Mouse (Mus musculus) embryonic fibroblast, embryonic 13.5 days (primary cell): ENCODE measurements around the gene B9d2. TPM values are rescaled to one million over a fixed set of nuclear protein-coding genes. Genes with fewer than 3 reads are reported as not detected.

Source experiments
- H3K27ac ChIP-seq: 2 replicates; pipeline ENCODE4 v1.5.1; 2012; ENCODE audit warnings: low read length, control low read depth, inconsistent platforms; ENCODE audit not compliant: insufficient read depth
- H3K4me1 ChIP-seq: 2 replicates; pipeline ENCODE4 v1.6.1; 2011; ENCODE audit warnings: low read length; ENCODE audit not compliant: control insufficient read depth, insufficient read depth
- H3K4me3 ChIP-seq: 2 replicates; pipeline ENCODE4 v1.5.1; 2011; ENCODE audit warnings: mild to moderate bottlenecking, control low read depth, low read length; ENCODE audit not compliant: insufficient read depth
- CTCF ChIP-seq: IDR thresholded peaks from 2 replicates; pipeline ENCODE4 v1.5.1; 2011; ENCODE audit warnings: mild to moderate bottlenecking, control low read depth, low read length, moderate library complexity, borderline replicate concordance; ENCODE audit not compliant: insufficient read depth
- POLR2A ChIP-seq: IDR thresholded peaks from 2 replicates; pipeline ENCODE4 v1.6.1; 2011; ENCODE audit warnings: low read depth, mild to moderate bottlenecking, control low read depth, low read length, moderate library complexity
- polyA plus RNA-seq: library from polyadenylated mRNA; stranded (reverse); fragments of >200 nt; gene quantifications from 2 replicates; pipeline ENCODE4 v1.2.4, GENCODE M21; 2011; ENCODE audit warnings: low read depth; ENCODE audit not compliant: missing spikeins, insufficient read length

Gene B9d2
- polyA plus RNA-seq, 1 experiment = 13.1 TPM

DNA sequence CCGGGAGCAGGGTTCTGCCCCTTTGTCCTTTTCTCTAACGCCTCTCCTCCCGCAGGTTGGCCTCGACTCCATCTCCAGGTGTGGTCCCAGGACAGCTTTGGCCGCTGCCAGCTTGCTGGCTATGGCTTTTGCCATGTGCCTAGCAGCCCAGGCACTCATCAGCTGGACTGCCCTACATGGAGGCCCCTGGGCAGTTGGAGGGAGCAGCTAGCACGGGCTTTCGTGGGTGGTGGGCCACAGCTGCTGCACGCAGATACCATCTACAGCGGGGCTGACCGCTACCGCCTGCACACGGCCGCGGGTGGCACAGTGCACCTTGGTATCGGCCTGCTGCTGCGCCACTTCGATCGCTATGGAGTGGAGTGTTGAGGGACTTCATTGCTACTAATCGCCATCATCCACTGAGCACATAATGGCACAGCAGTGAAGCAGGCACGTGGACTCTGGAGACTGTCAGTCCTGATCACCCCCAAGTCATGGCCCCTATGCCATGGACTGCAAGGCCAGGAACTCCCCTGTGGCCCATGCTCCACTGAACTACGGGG is 5.4 kb downstream of the B9d2 start:
- TF ChIP-seq POLR2A (no peak), CTCF (no peak)
- no peaks in the 10 kb centered on the region for H3K4me1 ChIP-seq
- 0 out of 2 replicates have a peak overlapping the region, but pooled peaks have one; percentile 0 for H3K4me3 ChIP-seq
- H3K27ac ChIP-seq = no peak overlapping the region

DNA sequence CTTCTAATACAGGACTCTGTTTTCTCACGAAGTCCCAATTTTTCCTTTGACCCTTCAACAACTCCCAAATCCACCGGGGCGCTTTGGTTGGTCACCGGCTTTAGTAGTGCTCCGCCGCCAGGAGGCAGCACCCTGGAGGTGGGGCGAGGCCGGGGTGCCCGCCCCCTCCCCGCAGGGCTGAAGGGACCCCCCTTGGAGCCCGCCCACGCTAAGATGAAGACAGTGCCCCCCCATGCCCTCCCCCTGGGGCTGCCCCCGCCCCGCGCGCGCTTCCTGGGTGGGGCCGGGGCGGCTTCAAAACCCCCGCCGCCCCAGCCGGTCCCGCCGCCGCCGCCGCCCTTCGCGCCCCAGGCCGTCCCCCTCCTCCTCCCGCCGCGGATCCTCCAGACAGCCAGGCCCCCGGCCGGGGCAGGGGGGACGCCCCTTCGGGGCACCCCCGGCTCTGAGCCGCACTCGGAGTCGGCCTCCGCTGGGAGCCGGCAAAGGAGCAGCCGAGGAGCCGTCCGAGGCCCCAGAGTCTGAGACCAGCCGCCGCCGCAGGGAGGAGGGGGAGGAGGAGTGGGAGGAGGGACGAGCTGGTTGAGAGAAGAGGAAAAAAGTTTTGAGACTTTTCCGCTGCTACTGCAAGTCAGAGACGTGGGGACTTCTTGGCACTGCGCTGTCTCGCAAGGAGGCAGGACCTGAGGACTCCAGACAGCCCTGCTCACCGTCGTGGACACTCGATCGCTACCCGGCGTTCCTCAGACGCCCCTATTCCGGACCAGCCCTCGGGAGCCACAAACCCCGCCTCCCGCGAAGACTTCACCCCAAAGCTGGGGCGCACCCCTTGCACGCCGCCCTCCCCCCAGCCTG is 6.3 kb downstream of the B9d2 start, which contains the start of gene Tgfb1:
Tgfb1 (plus strand) TSS at position 323 of the 852 bp plus-strand sequence.
- TF ChIP-seq POLR2A = peak; percentile 70
- TF ChIP-seq CTCF = 0 out of 2 replicates have a peak, but pooled peaks have one; percentile 14
- Histone ChIP-seq H3K4me1 (no peaks in the 10 kb centered on the region), H3K4me3 (peak within 1 kb of the TSS; percentile 94), H3K27ac (peak within 1 kb of the TSS; percentile 57)

DNA sequence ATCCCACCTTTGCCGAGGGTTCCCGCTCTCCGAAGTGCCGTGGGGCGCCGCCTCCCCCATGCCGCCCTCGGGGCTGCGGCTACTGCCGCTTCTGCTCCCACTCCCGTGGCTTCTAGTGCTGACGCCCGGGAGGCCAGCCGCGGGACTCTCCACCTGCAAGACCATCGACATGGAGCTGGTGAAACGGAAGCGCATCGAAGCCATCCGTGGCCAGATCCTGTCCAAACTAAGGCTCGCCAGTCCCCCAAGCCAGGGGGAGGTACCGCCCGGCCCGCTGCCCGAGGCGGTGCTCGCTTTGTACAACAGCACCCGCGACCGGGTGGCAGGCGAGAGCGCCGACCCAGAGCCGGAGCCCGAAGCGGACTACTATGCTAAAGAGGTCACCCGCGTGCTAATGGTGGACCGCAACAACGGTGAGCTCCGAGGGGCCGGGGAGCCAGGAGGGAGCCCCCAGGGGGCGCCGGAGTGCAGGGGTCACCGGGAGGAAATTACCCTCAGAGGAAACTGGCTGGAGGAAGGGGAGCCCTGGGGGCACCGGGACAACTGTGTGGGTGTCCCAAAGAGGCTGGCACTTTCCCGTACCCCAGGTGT is 7.3 kb downstream of the B9d2 start:
- Histone ChIP-seq H3K4me1 (no peaks in the 10 kb centered on the region), H3K27ac (peak overlapping the region; percentile 57; the same call in 1 of the 2 replicates)
- no peak for TF ChIP-seq POLR2A
- TF ChIP-seq CTCF = no peak

DNA sequence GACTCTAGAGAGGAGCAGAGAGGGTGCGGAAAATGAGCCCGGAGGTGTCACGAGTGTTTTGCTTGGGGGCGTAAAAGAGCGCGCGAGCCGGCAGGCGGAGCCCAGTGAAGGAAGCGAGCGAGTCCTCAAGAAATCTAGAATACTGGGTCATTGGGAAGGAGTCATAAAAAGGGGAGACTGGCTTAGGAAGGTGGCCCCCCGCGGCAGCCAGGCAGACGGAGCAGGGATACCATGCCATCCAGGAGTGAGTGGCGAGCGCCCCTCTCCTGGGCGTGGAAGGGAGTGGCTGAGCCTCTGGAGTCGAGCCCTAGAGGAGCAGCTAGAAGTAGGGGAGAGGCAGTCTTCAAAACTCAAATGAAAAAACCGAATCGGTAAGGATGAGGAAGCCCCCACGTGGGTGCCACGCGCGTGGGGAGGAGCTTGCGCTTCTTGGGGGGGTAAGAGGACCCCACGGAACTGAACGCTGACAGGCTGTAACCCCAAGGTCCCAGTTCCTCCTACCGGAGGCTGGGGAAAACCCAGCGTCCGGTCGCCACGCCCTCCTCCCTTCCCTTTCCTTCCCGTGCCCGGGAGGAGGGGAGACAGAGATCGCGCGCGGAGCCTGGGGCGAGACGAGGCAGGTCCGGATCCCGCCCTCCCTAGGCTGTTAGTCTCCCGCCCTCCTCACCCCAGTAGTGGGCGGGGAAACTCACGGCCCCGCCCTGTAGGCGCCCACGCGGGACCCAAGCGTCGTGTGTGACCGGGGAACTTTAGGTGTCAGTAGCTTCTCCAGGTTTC is 8.4 kb downstream of the B9d2 start:
- peak overlapping the region; percentile 55 for H3K27ac ChIP-seq

More for the DNA sequence above, 7.3 kb downstream of the B9d2 start:
- H3K4me3 ChIP-seq = peak overlapping the region; percentile 94

DNA sequence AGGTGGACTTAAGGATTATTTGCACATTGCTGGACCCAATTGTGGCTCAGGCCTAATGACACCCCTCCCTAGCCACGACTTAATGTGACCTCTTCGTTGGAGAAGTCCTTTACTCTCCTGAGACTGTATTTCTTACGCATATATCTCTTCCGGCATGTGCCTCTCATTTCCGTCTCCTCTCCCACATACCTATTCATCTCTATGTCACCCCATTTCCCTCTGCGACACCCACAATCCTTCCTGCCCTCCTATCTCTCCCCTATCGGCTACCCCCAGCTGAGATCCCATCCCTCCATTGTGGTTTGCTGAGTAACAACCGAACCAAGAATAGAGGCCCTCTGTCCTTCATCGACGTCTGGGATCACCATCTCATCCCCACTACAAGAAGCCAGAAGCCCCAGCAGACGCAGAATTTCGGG is 9.0 kb downstream of the B9d2 start:
- no peak for TF ChIP-seq CTCF
- no peak for TF ChIP-seq POLR2A

More for the DNA sequence above, 8.4 kb downstream of the B9d2 start:
- no peaks in the 10 kb centered on the region for H3K4me1 ChIP-seq
- TF ChIP-seq CTCF (no peak), POLR2A (peak; percentile 43; the same call in 1 of the 2 replicates)
- H3K4me3 ChIP-seq = peak overlapping the region; percentile 94

DNA sequence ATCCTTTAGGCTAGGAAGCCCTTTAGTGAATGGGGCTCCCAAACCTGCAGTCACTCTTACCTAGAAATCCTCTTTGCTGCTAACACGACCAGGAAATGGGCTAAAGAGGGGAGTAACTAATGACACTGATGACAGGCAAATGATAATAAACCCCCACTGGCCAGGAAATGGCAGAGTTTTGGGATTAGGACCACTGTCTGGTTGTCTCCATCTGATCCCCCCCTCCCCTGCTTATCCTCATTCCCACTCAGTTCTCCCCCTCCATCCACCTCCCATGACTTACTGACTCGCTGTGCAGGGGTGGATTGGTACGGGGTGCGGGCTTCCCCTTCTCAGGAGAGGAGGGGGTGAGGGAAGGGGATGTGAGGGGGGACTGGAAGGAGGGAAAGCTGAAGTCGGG is 9.5 kb downstream of the B9d2 start:
- Histone ChIP-seq H3K4me3 (peak overlapping the region; percentile 94; the same call in 1 of the 2 replicates), H3K4me1 (no peaks in the 10 kb centered on the region), H3K27ac (no peak overlapping the region; the same call in 1 of the 2 replicates)
- TF ChIP-seq CTCF (no peak), POLR2A (no peak)

More for the DNA sequence above, 9.0 kb downstream of the B9d2 start:
- Histone ChIP-seq H3K27ac (peak overlapping the region; percentile 22), H3K4me3 (peak overlapping the region; percentile 94), H3K4me1 (no peaks in the 10 kb centered on the region)

DNA sequence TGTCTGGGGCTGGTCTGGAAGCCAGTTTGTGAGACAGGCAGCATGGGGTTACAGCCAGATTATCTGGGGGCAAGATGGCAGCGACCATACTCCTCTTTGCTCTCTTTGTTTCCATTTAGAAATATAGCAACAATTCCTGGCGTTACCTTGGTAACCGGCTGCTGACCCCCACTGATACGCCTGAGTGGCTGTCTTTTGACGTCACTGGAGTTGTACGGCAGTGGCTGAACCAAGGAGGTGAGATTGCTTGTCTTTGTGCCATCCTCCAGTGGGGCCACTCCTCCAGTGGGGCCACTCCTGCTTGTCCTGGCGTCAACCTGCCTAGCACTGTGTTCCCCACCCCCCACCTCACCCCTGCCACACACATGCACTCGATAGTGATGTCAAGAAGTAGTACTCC is 13.5 kb downstream of the B9d2 start:
- Histone ChIP-seq H3K4me3 (no peak overlapping the region), H3K4me1 (no peaks in the 10 kb centered on the region), H3K27ac (no peak overlapping the region)
- no peak for TF ChIP-seq POLR2A
- TF ChIP-seq CTCF = no peak

DNA sequence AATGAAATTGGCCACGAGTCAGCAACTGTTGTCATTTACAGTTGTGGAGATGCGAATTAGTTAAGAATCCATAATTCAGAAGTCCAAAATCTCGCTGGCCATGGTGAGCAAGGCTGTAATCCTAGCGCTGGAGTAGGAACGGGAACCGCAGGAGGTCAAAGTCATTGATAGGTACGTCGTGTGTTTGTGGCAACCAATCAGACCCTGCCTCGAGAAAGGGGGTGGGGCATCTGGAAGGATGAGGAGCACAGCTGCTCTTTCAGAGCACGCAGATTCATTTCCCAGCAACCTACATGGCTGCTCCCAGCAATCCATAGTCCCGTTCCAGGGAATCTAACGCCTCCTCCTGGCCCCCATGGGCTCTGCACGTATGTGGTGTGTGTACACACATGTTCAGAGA is 19.3 kb downstream of the B9d2 start:
- H3K4me3 ChIP-seq = no peak overlapping the region

DNA sequence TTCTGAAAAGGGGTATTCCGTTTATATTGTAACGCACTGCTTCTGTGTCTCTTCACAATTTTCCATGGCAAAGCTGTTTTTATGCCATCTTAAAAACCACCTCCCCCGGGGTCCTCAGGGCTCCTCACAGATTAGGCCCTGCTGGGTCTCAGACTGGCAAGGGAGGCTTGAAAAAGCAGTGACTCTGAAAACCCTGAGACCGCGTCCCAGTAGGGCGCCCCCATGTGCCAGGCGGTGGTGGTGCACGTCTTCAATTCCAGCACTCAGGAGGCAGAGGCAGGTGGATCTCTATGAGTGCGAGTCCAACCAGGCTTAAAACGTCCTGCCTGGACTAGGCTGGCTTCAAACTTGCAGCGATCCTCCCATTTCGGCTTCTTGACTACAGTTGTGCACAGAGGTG is 20.2 kb downstream of the B9d2 start:
- TF ChIP-seq POLR2A (no peak), CTCF (no peak)
- 0 out of 2 replicates have a peak, but pooled peaks cover 5% of the 10 kb centered on the region for H3K4me1 ChIP-seq
- no peak overlapping the region for H3K4me3 ChIP-seq
- H3K27ac ChIP-seq = no peak overlapping the region

More for the DNA sequence above, 19.3 kb downstream of the B9d2 start:
- Histone ChIP-seq H3K27ac (no peak overlapping the region), H3K4me1 (no peaks in the 10 kb centered on the region)
- TF ChIP-seq CTCF = no peak
- TF ChIP-seq POLR2A = no peak
